Mouse (Mus musculus): ENCODE data around the gene Mog.

DNA sequence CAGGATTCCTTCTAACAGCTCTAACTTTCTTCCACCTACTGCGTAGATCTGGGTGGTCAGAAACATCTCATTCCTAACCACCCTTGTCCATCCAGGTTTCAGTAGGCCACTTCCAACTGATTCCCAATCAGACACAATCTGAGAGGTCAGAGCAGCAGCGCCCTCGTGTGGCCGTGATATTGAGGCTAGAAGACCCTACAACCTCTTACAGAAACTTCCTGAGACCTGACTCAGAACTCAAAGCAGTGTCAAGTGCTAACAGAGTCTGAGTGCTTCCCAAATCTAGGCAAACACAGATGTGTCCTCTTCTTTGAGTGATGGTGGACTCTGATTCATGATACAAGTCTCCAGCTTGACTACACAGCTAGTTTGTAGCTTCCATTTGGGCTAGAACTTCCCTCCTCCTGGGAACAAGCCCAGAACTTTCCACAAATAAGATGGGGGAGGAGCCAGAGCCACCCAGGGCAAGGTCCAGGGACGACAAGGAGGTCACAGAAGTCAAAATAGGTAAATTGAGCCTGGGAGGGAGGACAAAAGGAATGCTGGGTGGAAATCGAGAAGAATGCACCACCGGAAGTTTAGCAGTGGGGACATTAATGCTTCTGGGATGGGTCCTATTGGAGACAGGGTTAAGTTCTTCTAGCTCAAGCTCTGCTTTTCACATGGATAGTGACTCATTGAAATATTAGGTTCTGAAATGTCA is 26.0 kb downstream of the Mog start:
- TF ChIP-seq HCFC1 (IDR thresholded peaks at IDR 0.05; ENCODE audit: low read depth, low read length) (no peak), MEF2A (IDR thresholded peaks at IDR 0.05; ENCODE audit: borderline replicate concordance, low read depth, low read length) (no peak), POLR2AphosphoS2 (IDR thresholded peaks at IDR 0.05; ENCODE audit: low read depth, low read length) (no peak), CTCF (conservative IDR thresholded peaks at IDR 0.05 in 1 of 2, IDR thresholded peaks at IDR 0.05 in 1 of 2; ENCODE audit: low read depth in 2 of 2, low read length in 2 of 2) (peak; percentile 79 to 90), MAFK (IDR thresholded peaks at IDR 0.05; ENCODE audit: insufficient replicate concordance, low read length) (no peak), POLR2A (IDR thresholded peaks at IDR 0.05; ENCODE audit: low read depth, low read length) (no peak), CHD1 (IDR thresholded peaks at IDR 0.05; ENCODE audit: low read depth, low read length) (no peak)
